Mouse (Mus musculus) kidney, adult 2 months (tissue): Measurements from ENCODE around the gene Acvrl1.

Experiments used
- CTCF ChIP-seq: fragments of 200-500 bp; conservative IDR thresholded peaks from 2 replicates; pipeline ENCODE4 v1.5.1; 2011; ENCODE audit warnings: low read depth, mild to moderate bottlenecking, control low read depth, low read length, moderate library complexity, mixed read lengths; ENCODE audit not compliant: insufficient read depth, insufficient read length
- POLR2A ChIP-seq: fragments of 200-500 bp; IDR thresholded peaks from one replicate; pipeline ENCODE4 v1.6.1; 2011; ENCODE audit warnings: low read depth, low read length, control low read depth

DNA sequence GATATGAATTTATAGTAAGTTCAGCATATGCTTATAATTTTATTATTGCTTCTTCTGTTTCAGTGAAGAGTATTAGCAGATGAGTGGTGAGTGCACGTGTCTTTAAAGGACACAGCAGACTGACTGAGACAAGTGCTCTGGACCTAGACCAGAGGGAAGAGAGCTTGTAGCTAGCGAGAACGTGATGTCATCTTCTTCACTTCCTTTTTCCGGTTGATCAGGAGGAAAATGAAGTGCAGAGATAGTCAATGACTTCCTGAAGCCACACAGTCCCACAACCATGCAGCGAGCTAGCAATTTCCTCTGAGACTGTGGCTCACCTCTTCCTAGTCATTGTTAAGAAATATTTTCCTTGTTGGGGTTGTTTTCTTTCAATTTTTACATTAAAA, 62.4 kb downstream of the Acvrl1 start:
- no peak for TF ChIP-seq POLR2A
- no peak for TF ChIP-seq CTCF
